Mouse (Mus musculus): ENCODE measurements around the gene Gm11020.

DNA sequence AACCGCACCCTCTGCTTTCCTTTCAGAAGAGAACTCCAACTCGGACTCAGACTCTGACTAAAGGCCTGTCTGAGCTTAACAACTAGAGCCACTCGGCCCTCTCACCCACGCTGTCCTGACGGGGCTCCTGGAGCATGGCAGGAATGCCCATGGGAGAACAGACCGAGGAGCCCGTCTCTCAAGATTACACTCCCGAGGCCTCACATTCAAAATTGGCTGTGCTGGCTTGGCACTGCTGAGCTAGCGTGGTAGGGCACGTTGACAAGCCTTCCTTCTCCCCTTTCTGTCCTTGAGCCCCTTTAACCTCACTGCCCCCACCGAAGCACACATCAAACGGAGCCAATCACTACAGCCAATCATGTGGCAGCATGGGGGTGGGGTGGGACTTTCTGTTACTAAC, 25.3 kb downstream of the Gm11020 start:
- TF ChIP-seq SMC3 (IDR thresholded peaks at IDR 0.05; ENCODE audit: low read depth, low read length) (no peak), HCFC1 (IDR thresholded peaks at IDR 0.05; ENCODE audit: low read depth, low read length) (no peak), CTCF (IDR thresholded peaks at IDR 0.05 in 2 of 3, conservative IDR thresholded peaks at IDR 0.05 in 1 of 3; ENCODE audit: control insufficient read depth in 1 of 3, insufficient read depth in 1 of 3, low read depth in 2 of 3, low read length in 3 of 3, poor library complexity in 1 of 3, severe bottlenecking in 1 of 3) (no peak), USF1 (IDR thresholded peaks at IDR 0.05; ENCODE audit: low read depth, low read length) (no peak), EP300 (IDR thresholded peaks at IDR 0.05; ENCODE audit: low read depth in 1 of 2, low read length in 2 of 2) (no peak), GATA1 (IDR thresholded peaks at IDR 0.05; ENCODE audit: low read depth, low read length) (no peak), TCF12 (IDR thresholded peaks at IDR 0.05; ENCODE audit: low read depth, low read length) (no peak), NELFE (IDR thresholded peaks at IDR 0.05; ENCODE audit: low read depth, low read length) (no peak), ZC3H11A (IDR thresholded peaks at IDR 0.05; ENCODE audit: low read depth, low read length) (no peak)
